Mouse (Mus musculus): Measurements from ENCODE around the gene Ccdc114.
"Not testable (repeated sequence)": the region's sequence is repeated elsewhere in the genome, so short reads cannot be mapped to it uniquely, and the experiment has no call there.

Gene Ccdc114

GRCm38 (mm10) chr7:45923762-45924428 lies at the start of gene Ccdc114:
Gene Ccdc114 (plus strand): TSS chr7:45924072.
- no peak for DNase-seq (ENCODE audit: low read depth, low spot score)

- no peak for DNase-seq (ENCODE audit: low read depth, low spot score)
Observed at GRCm38 (mm10) chr7:45876895-45877294, 47.0 kb upstream of the Ccdc114 start.

DNA sequence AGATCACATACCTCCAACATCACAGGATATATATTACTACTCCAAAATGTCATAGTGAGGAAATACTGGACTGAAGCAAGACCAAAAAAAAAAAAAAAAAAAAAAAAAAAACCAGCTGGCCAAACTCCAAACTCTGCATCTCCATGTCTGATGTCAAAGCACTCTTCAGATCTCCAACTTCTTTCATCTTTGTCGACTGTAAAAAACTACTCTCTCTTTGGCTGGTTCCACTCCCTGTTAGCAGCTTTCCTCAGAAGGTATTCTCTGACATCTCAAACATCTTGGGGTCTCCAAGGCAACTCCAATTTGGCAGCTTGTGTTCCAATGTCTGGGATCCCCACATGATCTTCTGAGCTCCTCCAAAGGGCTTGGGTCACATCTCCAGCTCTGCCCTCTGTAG lies 45.6 kb upstream of the Ccdc114 start, which contains the start of gene Grin2d:
Gene Grin2d, minus strand, starts transcription at position 101 of the 400 bp plus-strand sequence.
- DNase-seq (ENCODE audit: low read depth, low spot score) = not testable (repeated sequence)

- no peak for DNase-seq (ENCODE audit: low read depth, low spot score)
Observed at GRCm38 (mm10) chr7:45880531-45880930, 43.3 kb upstream of the Ccdc114 start.

- DNase-seq (ENCODE audit: low read depth, low spot score) = no peak
Observed at GRCm38 (mm10) chr7:45881011-45881410, 42.9 kb upstream of the Ccdc114 start.

DNA sequence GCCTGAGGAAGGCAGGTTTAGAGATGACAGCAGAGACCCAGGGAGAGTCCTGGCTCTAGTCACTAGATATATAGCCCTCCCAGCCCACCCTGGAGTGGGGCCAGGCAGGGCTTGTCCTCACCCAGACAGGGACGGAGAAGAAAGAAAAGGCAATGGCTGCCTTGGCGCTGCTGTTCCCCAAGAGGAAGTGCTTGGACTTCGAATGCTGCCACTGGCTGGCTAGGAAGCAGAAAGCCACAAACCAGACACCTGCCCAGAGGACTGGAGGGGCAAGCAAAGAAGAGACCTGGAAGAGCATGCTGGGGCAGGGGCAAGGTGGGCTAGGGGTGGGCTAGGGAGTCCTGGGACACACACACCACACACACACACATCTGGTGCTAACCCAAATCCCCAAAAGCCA lies 36.6 kb upstream of the Ccdc114 start:
- DNase-seq (ENCODE audit: low read depth, low spot score) = no peak

DNA sequence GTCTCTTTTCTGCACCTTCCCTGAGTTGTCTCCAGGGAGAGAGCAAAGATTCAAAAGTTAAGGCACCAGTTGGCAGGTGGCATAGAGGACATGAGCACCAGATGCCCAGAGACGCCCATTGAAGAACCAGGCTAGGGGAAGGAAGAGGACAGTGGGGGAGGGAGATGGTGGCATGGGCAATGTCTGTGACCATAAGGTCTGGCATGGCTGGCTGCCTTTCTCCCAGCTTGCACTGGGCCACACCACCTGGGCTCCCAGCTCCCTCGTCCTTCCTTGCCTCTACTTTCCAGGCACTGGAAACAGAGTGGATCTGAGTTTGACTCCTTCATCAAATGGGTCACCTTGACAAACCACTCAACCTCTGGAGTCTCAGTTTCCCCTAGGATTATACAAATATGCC lies 31.2 kb upstream of the Ccdc114 start:
- no peak for DNase-seq (ENCODE audit: low read depth, low spot score)

- DNase-seq (ENCODE audit: low read depth, low spot score) = no peak
Observed at GRCm38 (mm10) chr7:45895931-45896516, 27.8 kb upstream of the Ccdc114 start.

- DNase-seq (ENCODE audit: low read depth, low spot score) = peak; percentile 99
Observed at GRCm38 (mm10) chr7:45896517-45897257, 27.2 kb upstream of the Ccdc114 start, which contains the start of the genes Syngr4 and Tmem143. Gene Syngr4 (minus strand): TSS chr7:45896714. Gene Tmem143 (plus strand): TSS chr7:45896941.

- peak; percentile 40 for DNase-seq (ENCODE audit: low read depth, low spot score)
Observed at GRCm38 (mm10) chr7:45897258-45897757, 26.6 kb upstream of the Ccdc114 start.

DNA sequence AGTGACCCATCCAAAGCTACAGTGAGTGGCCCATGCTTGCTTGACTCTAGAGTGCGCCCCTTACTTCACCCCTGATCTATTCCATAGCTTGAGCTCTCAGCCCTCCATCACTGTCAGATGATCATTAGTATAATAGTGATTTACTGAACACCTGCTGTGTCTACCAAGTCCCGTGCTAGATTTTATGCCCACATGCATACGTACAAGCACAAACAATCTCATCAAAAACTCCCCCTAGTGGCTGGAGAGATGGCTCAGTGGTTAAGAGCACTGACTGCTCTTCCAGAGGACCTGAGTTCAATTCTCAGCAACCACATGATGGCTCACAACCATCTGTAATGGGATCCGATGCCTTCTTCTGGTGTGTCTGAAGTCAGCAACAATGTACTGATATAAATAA lies 25.7 kb upstream of the Ccdc114 start:
- not testable (repeated sequence) for DNase-seq (ENCODE audit: low read depth, low spot score)

DNA sequence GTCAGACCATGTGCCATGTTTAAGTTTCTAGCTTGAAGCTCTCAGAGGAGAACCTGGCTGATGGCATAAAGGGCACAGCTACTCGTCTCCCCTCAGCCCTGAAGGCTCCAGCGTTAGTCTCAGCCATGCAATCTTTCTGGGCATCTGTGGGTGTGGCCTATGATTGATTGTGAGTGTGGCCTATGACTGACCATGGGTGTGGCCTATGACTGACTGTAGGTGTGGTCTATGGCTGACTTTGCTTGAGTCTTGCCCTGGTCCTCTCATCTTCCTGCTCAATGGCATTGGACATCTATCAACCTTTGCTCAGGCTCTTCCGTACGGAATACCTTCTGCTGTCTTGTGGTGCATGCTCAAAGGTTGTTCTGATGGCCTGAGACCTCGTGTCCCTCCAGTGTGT lies 22.3 kb upstream of the Ccdc114 start:
- no peak for DNase-seq (ENCODE audit: low read depth, low spot score)

DNA sequence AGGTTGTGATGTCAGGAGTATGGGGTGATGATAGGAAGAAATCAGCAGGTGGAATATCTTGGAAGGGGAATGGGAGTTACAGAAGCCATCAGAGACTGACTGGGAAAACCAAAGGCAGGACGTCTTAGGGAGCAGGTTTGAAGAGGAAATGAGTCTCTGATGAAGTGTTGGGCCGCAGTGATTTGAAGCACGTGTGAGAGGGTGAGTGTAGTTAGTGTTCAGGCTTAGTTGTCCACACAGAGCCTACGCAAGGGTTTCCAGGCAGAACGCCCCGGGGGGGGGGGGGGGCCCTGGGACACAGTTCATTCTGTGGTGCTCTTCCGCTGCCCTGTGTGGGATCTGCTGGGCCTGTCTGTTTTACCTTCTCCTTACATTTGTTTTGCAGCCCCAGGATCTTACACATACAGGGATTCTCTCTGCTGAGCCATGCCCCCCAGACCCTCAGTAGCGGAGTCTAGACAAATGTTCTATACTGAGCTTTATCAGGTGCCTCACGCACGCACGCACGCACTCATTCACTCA lies 21.3 kb upstream of the Ccdc114 start:
- no peak for DNase-seq (ENCODE audit: low read depth, low spot score)

DNA sequence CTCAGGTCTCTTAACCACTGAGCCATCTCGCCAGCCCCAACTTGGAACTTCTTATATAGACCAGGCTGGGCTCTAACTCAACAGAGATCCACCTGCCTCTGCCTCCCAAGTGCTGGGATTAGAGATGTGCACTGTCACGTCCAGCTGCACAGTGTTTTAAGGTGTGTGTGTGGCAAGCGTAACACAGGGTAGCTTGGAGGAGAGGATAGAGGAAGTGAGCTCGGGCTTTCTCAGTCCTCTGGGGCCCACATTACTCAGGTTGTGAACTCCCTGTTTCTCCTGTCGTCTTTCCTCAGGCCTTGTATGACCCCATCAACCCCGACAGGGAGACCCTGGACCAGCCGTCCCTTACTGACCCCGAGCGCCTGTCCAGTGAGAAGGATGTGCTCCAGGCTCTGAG lies 17.2 kb upstream of the Ccdc114 start:
- no peak for DNase-seq (ENCODE audit: low read depth, low spot score)

DNA sequence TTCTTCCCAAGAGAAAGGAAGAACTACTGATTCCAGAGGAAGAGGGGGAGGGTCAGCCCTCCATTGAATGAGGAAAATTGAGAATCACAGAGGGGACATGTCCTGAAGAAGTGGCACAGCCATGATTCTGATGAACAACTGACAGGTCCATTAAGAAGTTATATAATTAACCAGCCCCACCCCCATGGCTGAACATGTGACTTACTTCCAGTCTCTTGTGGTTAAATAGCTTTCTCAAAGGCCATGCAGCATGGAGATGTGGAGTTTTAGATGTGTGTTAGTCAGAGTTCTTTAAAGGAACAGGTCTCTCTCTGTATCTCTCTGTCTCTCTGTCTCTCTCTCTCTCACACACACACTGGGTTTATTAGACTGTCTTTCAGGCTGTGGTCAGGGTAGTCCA lies 15.5 kb upstream of the Ccdc114 start:
- no peak for DNase-seq (ENCODE audit: low read depth, low spot score)

DNA sequence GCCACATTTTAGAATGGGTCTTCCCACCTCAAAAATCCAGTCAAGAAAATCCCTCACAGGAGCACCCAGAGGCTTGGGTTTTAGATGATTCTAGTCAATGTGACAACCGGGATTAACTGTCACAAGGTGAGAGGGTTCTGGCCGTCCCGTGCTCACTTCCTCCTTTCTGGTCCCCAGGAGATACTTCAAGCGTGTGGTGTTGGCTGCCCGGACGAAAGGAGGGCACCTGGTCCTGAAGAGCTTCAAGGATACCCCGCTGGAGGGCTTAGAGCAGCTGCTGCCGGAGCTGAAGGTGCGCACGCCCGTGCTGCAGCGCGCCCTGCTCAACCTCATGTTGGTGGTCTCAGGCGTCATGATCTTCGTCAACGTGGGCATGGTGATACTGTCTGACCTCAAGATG lies 14.7 kb upstream of the Ccdc114 start:
- DNase-seq (ENCODE audit: low read depth, low spot score) = no peak

DNA sequence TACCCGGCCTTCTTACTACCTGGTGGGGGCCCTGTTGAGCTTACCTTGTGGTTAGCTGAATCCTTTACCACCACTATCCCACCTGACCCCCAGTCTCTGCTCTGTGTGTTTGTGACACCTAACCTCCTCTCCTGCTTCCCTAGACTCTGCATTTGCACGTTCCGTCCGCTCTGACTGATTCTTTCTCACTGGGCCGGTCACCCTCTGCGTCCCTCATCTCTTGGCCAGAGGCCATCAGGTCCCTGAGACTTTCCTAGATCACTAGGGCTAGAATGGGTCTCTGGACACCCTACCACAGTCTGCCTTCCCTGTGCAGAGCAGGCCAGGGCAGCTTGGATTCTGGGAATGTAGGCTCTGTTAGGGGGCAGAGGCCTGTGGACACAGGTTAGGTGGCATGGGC lies 9.8 kb upstream of the Ccdc114 start:
- no peak for DNase-seq (ENCODE audit: low read depth, low spot score)

GRCm38 (mm10) chr7:45915011-45915410 lies 8.9 kb upstream of the Ccdc114 start:
- no peak for DNase-seq (ENCODE audit: low read depth, low spot score)

- peak; percentile 86 for DNase-seq (ENCODE audit: low read depth, low spot score)
Observed at GRCm38 (mm10) chr7:45916056-45917003, 7.5 kb upstream of the Ccdc114 start.

DNA sequence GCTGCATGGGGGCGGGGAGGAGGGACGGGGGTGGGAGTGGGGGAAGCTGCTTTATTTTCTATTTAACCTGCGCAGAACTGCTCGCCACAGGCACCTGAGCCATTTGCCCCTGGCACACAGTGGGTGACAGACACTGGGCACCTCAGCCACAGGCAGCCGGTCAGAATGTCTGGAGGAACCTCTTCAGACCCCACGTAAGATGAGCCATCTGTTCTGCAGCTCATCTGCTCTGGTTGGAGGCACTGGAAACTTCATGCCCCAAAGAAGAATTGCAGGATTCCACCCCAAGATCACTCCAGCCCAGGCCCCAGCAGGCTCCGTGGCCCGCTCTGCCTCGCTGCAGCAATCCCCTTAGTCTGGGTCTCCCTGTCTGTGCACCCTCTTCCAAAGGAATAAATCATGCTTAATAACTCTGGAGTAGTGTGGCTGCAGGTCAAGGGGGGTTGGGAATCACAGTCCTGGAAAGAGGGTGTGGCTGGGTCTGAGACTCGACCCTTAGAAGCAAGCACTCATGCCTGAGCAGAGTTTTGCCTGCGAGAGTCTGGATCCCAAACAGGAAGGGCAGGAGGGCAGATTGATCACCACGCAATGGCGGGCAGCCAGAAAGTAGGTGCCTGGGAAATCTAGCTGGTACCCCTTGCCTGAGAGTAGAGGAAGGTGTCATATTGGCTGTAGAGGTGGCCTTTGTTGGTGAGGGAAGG lies 6.7 kb upstream of the Ccdc114 start:
- no peak for DNase-seq (ENCODE audit: low read depth, low spot score)

Measured in telencephalon, adult 2 months (tissue).